Mouse (Mus musculus) midbrain, embryonic 11.5 days (tissue): ENCODE results near the gene Tomm40l. TPM values are rescaled to one million over a fixed set of nuclear protein-coding genes. Genes with fewer than 3 reads are reported as not detected.
A peak's percentile ranks its signal among the peaks of the same experiment; 100 is the strongest.

Experiments
- ATAC-seq: fragments of 200-750 bp; cut with Nextera tagmentation; 2 replicates; pipeline ENCODE4 v1.8.0; 2017; ENCODE audit warnings: moderate TSS enrichment, moderate library complexity; ENCODE audit not compliant: low FRiP score
- DNase-seq: peaks from one replicate; pipeline ENCODE4 v3.0.0; 2015; ENCODE audit warnings: low spot score; ENCODE audit errors: missing footprints
- H3K27ac ChIP-seq: fragments of 300-500 bp; sonication (generic); 2 replicates; pipeline ENCODE4 v1.5.1; 2014; ENCODE audit warnings: low read depth, low read length
- H3K27me3 ChIP-seq: fragments of 300-500 bp; sonication (generic); 2 replicates; pipeline ENCODE4 v1.6.1; 2014; ENCODE audit warnings: mild to moderate bottlenecking, low read length, moderate library complexity, mixed read lengths; ENCODE audit not compliant: control insufficient read depth, insufficient read depth
- H3K36me3 ChIP-seq: fragments of 300-500 bp; sonication (generic); 2 replicates; pipeline ENCODE4 v1.6.1; 2014; ENCODE audit warnings: mild to moderate bottlenecking, low read length, moderate library complexity, mixed read lengths; ENCODE audit not compliant: control insufficient read depth, insufficient read depth
- H3K4me1 ChIP-seq: fragments of 300-500 bp; sonication (generic); 2 replicates; pipeline ENCODE4 v1.6.1; 2014; ENCODE audit warnings: low read length; ENCODE audit not compliant: control insufficient read depth, insufficient read depth
- H3K4me2 ChIP-seq: fragments of 300-500 bp; sonication (generic); 2 replicates; pipeline ENCODE4 v1.6.1; 2014; ENCODE audit warnings: mild to moderate bottlenecking, moderate library complexity
- H3K4me3 ChIP-seq: fragments of 300-500 bp; sonication (generic); 2 replicates; pipeline ENCODE4 v1.5.1; 2014; ENCODE audit warnings: low read depth, low read length
- H3K9ac ChIP-seq: fragments of 300-500 bp; sonication (generic); 2 replicates; pipeline ENCODE4 v1.6.1; 2014; ENCODE audit warnings: low read length
- H3K9me3 ChIP-seq: fragments of 300-500 bp; sonication (generic); 2 replicates; pipeline ENCODE4 v1.6.1; 2016; ENCODE audit warnings: low read length; ENCODE audit not compliant: control insufficient read depth
- WGBS: fragments of 180-500 bp; shearing (Covaris S2); extraction: QIAGEN DNeasy Blood & Tissue Kit; methylation state at CpG from one replicate; pipeline ENCODE4 v1.1.7; 2014; 5-methylcytosine and 5-hydroxymethylcytosine counted together
- polyA plus RNA-seq: library from polyadenylated mRNA; unstranded; fragments of >200 nt; fragmentation: Nextera tagmentation; extraction: Ambion mirVana; gene quantifications from 2 replicates; pipeline ENCODE4 v1.2.1, GENCODE M21; 2014

Gene Tomm40l
- polyA plus RNA-seq, 1 experiment from 2014 or later, result 24.0 TPM

- WGBS, result 84% methylated on average over 2 of the region's 2 CpGs
- no peak overlapping the region for H3K4me3 ChIP-seq
These were observed 1.5 kb upstream of the Tomm40l start for GRCm38 (mm10) chr1:171223796-171224195.

GRCm38 (mm10) chr1:171223168-171223567 is 854 bp upstream of the Tomm40l start:
- no peak for ATAC-seq
- Histone ChIP-seq H3K4me2 (peak overlapping the region; percentile 85; the same call in 1 of the 2 replicates), H3K9ac (no peak overlapping the region)

More at GRCm38 (mm10) chr1:171223796-171224195, 1.5 kb upstream of the Tomm40l start:
- Histone ChIP-seq H3K36me3 (0 out of 2 replicates have a peak, but pooled peaks cover 3% of the 10 kb centered on the region), H3K27ac (no peak overlapping the region), H3K4me2 (no peak overlapping the region), H3K4me1 (peaks cover 11% of the 10 kb centered on the region), H3K9me3 (no peaks in the 10 kb centered on the region), H3K9ac (no peak overlapping the region), H3K27me3 (no peaks in the 10 kb centered on the region)
- no peak for DNase-seq
- ATAC-seq, result no peak

GRCm38 (mm10) chr1:171221281-171222193 is 777 bp downstream of the Tomm40l start:
- Histone ChIP-seq H3K27me3 (no peaks in the 10 kb centered on the region), H3K27ac (no peak overlapping the region), H3K4me1 (peaks cover 11% of the 10 kb centered on the region), H3K9me3 (no peaks in the 10 kb centered on the region), H3K36me3 (peaks cover 5% of the 10 kb centered on the region; the same call in 1 of the 2 replicates), H3K9ac (peak overlapping the region; percentile 53), H3K4me3 (peak overlapping the region; percentile 46), H3K4me2 (peak overlapping the region; percentile 85)
- DNase-seq (peak; percentile 88), ATAC-seq (peak; percentile 8; the same call in 1 of the 2 replicates)
- 8% methylated on average over 22 of the region's 22 CpGs for WGBS

More at GRCm38 (mm10) chr1:171223168-171223567, 854 bp upstream of the Tomm40l start:
- Histone ChIP-seq H3K36me3 (peaks cover 5% of the 10 kb centered on the region; the same call in 1 of the 2 replicates), H3K9me3 (no peaks in the 10 kb centered on the region), H3K4me3 (0 out of 2 replicates have a peak overlapping the region, but pooled peaks have one; percentile 46), H3K4me1 (peaks cover 11% of the 10 kb centered on the region), H3K27ac (no peak overlapping the region), H3K27me3 (no peaks in the 10 kb centered on the region)
- WGBS, result 89% methylated on average over 6 of the region's 6 CpGs
- no peak for DNase-seq

GRCm38 (mm10) chr1:171220871-171221270 is 1.4 kb downstream of the Tomm40l start:
- H3K4me1 ChIP-seq, result peaks cover 11% of the 10 kb centered on the region
- peak overlapping the region; percentile 85 for H3K4me2 ChIP-seq
- peaks cover 5% of the 10 kb centered on the region; the same call in 1 of the 2 replicates for H3K36me3 ChIP-seq
- DNase-seq (peak; percentile 94), ATAC-seq (peak; percentile 31)
- no peaks in the 10 kb centered on the region for H3K27me3 ChIP-seq
- 10% methylated on average over 10 of the region's 10 CpGs for WGBS
- H3K4me3 ChIP-seq, result peak overlapping the region; percentile 46; the same call in 1 of the 2 replicates
- no peak overlapping the region for H3K27ac ChIP-seq
- H3K9me3 ChIP-seq, result no peaks in the 10 kb centered on the region
- H3K9ac ChIP-seq, result no peak overlapping the region

- no peaks in the 10 kb centered on the region for H3K9me3 ChIP-seq
- ATAC-seq, result no peak
- DNase-seq, result no peak
These were observed 5.9 kb downstream of the Tomm40l start for GRCm38 (mm10) chr1:171216241-171216955.

GRCm38 (mm10) chr1:171213801-171214496 is 8.4 kb downstream of the Tomm40l start, which contains the start of gene Nr1i3:
Gene Nr1i3 (plus strand): TSS chr1:171213970.
- Histone ChIP-seq H3K4me1 (no peaks in the 10 kb centered on the region), H3K27ac (no peak within 1 kb of the TSS), H3K4me2 (no peak within 1 kb of the TSS), H3K36me3 (peaks cover 2% of the 10 kb centered on the region; the same call in 1 of the 2 replicates), H3K4me3 (no peak within 1 kb of the TSS), H3K9ac (no peak within 1 kb of the TSS), H3K27me3 (no peaks in the 10 kb centered on the region; the same call in 1 of the 2 replicates), H3K9me3 (no peaks in the 10 kb centered on the region)
- DNase-seq (no peak), ATAC-seq (no peak)
- WGBS, result 66% methylated on average over 10 of the region's 10 CpGs

More at GRCm38 (mm10) chr1:171216241-171216955, 5.9 kb downstream of the Tomm40l start:
- 89% methylated on average over 18 of the region's 18 CpGs for WGBS
- peaks cover 6% of the 10 kb centered on the region for H3K4me1 ChIP-seq
- peaks cover 5% of the 10 kb centered on the region; the same call in 1 of the 2 replicates for H3K36me3 ChIP-seq
- H3K4me2 ChIP-seq, result no peak overlapping the region
- H3K9ac ChIP-seq, result no peak overlapping the region
- no peak overlapping the region for H3K4me3 ChIP-seq
- H3K27ac ChIP-seq, result no peak overlapping the region
- no peaks in the 10 kb centered on the region for H3K27me3 ChIP-seq

GRCm38 (mm10) chr1:171212854-171213253 is 9.5 kb downstream of the Tomm40l start:
- Histone ChIP-seq H3K27ac (no peak overlapping the region), H3K4me2 (no peak overlapping the region), H3K4me3 (no peak overlapping the region), H3K36me3 (no peaks in the 10 kb centered on the region), H3K27me3 (no peaks in the 10 kb centered on the region; the same call in 1 of the 2 replicates), H3K9me3 (no peaks in the 10 kb centered on the region), H3K9ac (no peak overlapping the region), H3K4me1 (no peaks in the 10 kb centered on the region)
- DNase-seq (no peak), ATAC-seq (no peak)
- WGBS, result 33% methylated on average over 3 of the region's 3 CpGs

- H3K4me1 ChIP-seq, result no peaks in the 10 kb centered on the region
- ATAC-seq (no peak), DNase-seq (no peak)
- no peak overlapping the region for H3K9ac ChIP-seq
- no peak overlapping the region for H3K4me3 ChIP-seq
- no peaks in the 10 kb centered on the region; the same call in 1 of the 2 replicates for H3K27me3 ChIP-seq
- H3K9me3 ChIP-seq, result no peaks in the 10 kb centered on the region
- no peaks in the 10 kb centered on the region for H3K36me3 ChIP-seq
- WGBS, result 24% methylated on average over 4 of the region's 4 CpGs
- no peak overlapping the region for H3K4me2 ChIP-seq
- H3K27ac ChIP-seq, result no peak overlapping the region
These were observed 12.9 kb downstream of the Tomm40l start for GRCm38 (mm10) chr1:171209409-171209808.
